Mouse (Mus musculus) kidney, adult 10 weeks (tissue): ENCODE measurements around the gene Gm4302. TPM values are rescaled to one million over a fixed set of nuclear protein-coding genes. Genes with fewer than 3 reads are reported as not detected.

Source experiments
- polyA plus RNA-seq: library from polyadenylated mRNA; stranded (reverse); fragments of 350-450 nt; fragmentation: Illumina TruSeq; extraction: RNeasy Lipid Tissue Mini Kit (QIAGEN cat#74804); gene quantifications from one replicate; pipeline ENCODE4 v1.2.3, GENCODE M21; 2014; ENCODE audit warnings: low read depth, low replicate concordance

Gm4302 gene
- not detected for polyA plus RNA-seq

DNA sequence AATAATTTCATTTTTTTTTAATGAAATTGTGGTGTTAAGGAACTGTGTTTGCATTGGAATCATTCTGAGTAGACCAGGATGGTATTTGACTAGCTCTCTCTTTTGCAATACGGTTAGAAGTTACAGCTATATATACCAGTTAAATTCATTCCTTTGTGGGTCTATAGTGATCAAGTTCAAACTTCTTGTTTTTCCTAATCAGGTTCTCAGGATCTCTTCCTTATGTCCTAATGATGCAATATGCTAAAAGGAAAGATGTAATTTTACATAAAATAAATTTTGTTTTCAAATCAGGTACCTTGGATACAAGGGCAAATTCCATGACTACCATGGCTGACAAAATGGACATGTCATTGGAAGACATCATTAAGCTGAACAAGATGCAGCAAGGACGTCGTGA lies at the start of gene Gm4302:
Gm4302 (plus strand) TSS at position 301 of the 400 bp plus-strand sequence.

DNA sequence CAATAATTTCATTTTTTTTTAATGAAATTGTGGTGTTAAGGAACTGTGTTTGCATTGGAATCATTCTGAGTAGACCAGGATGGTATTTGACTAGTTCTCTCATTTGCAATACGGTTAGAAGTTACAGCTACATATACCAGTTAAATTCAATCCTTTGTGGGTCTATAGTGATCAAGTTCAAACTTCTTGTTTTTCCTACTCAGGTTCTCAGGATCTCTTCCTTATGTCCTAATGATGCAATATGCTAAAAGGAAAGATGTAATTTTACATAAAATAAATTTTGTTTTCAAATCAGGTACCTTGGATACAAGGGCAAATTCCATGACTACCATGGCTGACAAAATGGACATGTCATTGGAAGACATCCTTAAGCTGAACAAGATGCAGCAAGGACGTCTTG lies 5.3 kb upstream of the Gm4302 start, which contains the start of gene Gm4301:
Gm4301 (plus strand) TSS at position 301 of the 400 bp plus-strand sequence.

DNA sequence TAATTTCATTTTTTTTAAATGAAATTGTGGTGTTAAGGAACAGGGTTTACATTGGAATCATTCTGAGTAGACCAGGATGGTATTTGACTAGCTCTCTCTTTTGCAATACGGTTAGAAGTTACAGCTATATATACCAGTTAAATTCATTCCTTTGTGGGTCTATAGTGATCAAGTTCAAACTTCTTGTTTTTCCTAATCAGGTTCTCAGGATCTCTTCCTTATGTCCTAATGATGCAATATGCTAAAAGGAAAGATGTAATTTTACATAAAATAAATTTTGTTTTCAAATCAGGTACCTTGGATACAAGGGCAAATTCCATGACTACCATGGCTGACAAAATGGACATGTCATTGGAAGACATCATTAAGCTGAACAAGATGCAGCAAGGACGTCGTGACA lies 5.0 kb downstream of the Gm4302 start, which contains the start of gene Gm4303:
Gm4303 (plus strand) TSS at position 301 of the 400 bp plus-strand sequence.

DNA sequence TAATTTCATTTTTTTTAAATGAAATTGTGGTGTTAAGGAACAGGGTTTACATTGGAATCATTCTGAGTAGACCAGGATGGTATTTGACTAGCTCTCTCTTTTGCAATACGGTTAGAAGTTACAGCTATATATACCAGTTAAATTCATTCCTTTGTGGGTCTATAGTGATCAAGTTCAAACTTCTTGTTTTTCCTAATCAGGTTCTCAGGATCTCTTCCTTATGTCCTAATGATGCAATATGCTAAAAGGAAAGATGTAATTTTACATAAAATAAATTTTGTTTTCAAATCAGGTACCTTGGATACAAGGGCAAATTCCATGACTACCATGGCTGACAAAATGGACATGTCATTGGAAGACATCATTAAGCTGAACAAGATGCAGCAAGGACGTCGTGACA lies 10.2 kb downstream of the Gm4302 start, which contains the start of gene Gm4305:
Gm4305 (plus strand) TSS at position 301 of the 400 bp plus-strand sequence.

DNA sequence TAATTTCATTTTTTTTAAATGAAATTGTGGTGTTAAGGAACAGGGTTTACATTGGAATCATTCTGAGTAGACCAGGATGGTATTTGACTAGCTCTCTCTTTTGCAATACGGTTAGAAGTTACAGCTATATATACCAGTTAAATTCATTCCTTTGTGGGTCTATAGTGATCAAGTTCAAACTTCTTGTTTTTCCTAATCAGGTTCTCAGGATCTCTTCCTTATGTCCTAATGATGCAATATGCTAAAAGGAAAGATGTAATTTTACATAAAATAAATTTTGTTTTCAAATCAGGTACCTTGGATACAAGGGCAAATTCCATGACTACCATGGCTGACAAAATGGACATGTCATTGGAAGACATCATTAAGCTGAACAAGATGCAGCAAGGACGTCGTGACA lies 20.4 kb downstream of the Gm4302 start, which contains the start of gene Gm4307:
Gm4307 (plus strand) TSS at position 301 of the 400 bp plus-strand sequence.

DNA sequence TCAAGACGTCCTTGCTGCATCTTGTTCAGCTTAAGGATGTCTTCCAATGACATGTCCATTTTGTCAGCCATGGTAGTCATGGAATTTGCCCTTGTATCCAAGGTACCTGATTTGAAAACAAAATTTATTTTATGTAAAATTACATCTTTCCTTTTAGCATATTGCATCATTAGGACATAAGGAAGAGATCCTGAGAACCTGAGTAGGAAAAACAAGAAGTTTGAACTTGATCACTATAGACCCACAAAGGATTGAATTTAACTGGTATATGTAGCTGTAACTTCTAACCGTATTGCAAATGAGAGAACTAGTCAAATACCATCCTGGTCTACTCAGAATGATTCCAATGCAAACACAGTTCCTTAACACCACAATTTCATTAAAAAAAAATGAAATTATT lies 41.8 kb downstream of the Gm4302 start, which contains the start of gene Gm4312:
Gm4312 (minus strand) TSS at position 101 of the 400 bp plus-strand sequence.

Other genes starting within 250 kb of the Gm4302 start
- gene Gm4301, start 5.2 kb upstream of the Gm4302 start, polyA plus RNA-seq, result not detected
- gene Gm4303, start 5.1 kb downstream of the Gm4302 start, polyA plus RNA-seq, result not detected
- not detected for gene Gm4305, start 10.3 kb downstream of the Gm4302 start, polyA plus RNA-seq
- not detected for gene Gm4307, start 20.5 kb downstream of the Gm4302 start, polyA plus RNA-seq
- not detected for gene Gm4312, start 41.7 kb downstream of the Gm4302 start, polyA plus RNA-seq
- gene Tmtc3, start 146.5 kb downstream of the Gm4302 start, polyA plus RNA-seq, result 51.1 TPM
- 27.0 TPM for gene Cep290, start 146.7 kb downstream of the Gm4302 start, polyA plus RNA-seq
- gene 4930430F08Rik, start 249.6 kb downstream of the Gm4302 start, polyA plus RNA-seq, result 25.9 TPM
- gene 1700017N19Rik, start 249.6 kb downstream of the Gm4302 start, polyA plus RNA-seq, result not detected